Mouse (Mus musculus): ENCODE results near the gene Rfx2.

Rfx2 gene

GRCm38 (mm10) chr17:56819032-56819545 is 11.7 kb downstream of the Rfx2 start:
- DNase-seq (ENCODE audit: low read depth, low spot score), result no peak

GRCm38 (mm10) chr17:56818067-56818636 is 12.7 kb downstream of the Rfx2 start:
- no peaks in the 10 kb centered on the region for H3K27me3 ChIP-seq (ENCODE audit: control insufficient read depth, insufficient read depth, low read length, poor library complexity, severe bottlenecking)
- peak; percentile 44 for DNase-seq (ENCODE audit: low read depth, low spot score)
- no peaks in the 10 kb centered on the region for H3K36me3 ChIP-seq (ENCODE audit: control insufficient read depth, insufficient read depth, low read length, poor library complexity, severe bottlenecking)

More at GRCm38 (mm10) chr17:56819032-56819545, 11.7 kb downstream of the Rfx2 start:
- Histone ChIP-seq H3K27me3 (ENCODE audit: control insufficient read depth, insufficient read depth, low read length, poor library complexity, severe bottlenecking) (no peaks in the 10 kb centered on the region), H3K36me3 (ENCODE audit: control insufficient read depth, insufficient read depth, low read length, poor library complexity, severe bottlenecking) (no peaks in the 10 kb centered on the region)

- Histone ChIP-seq H3K27me3 (ENCODE audit: control insufficient read depth, insufficient read depth, low read length, poor library complexity, severe bottlenecking) (no peaks in the 10 kb centered on the region), H3K36me3 (ENCODE audit: control insufficient read depth, insufficient read depth, low read length, poor library complexity, severe bottlenecking) (no peaks in the 10 kb centered on the region)
- DNase-seq (ENCODE audit: low read depth, low spot score), result no peak
These were observed 15.8 kb downstream of the Rfx2 start for GRCm38 (mm10) chr17:56815057-56815345.

- Histone ChIP-seq H3K27me3 (ENCODE audit: control insufficient read depth, insufficient read depth, low read length, poor library complexity, severe bottlenecking) (no peaks in the 10 kb centered on the region), H3K36me3 (ENCODE audit: control insufficient read depth, insufficient read depth, low read length, poor library complexity, severe bottlenecking) (no peaks in the 10 kb centered on the region)
- DNase-seq (ENCODE audit: low read depth, low spot score), result peak; percentile 68
These were observed 16.3 kb downstream of the Rfx2 start for GRCm38 (mm10) chr17:56814316-56815056.

DNA sequence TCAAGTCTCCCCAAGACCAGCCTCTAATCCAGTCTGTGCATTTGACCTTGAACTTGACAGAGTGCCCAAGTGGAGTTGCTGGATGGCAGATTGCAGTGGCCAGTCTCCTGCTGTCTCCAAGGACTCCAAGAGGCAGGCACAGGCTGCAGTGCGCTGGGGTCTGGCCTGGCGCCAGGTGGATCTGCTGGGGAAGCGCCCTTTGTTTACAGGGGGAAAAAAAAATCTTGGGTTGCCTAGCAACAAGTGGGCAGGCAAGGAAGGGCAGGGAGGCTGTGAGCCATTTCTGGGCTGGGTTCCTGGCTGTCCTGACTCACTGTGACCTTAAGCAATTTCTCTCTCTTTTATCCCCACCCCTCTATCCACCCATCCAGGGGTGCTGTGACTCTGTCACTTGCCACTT is 20.6 kb downstream of the Rfx2 start:
- H3K36me3 ChIP-seq (ENCODE audit: control insufficient read depth, insufficient read depth, low read length, poor library complexity, severe bottlenecking), result no peaks in the 10 kb centered on the region
- no peaks in the 10 kb centered on the region for H3K27me3 ChIP-seq (ENCODE audit: control insufficient read depth, insufficient read depth, low read length, poor library complexity, severe bottlenecking)
- no peak for DNase-seq (ENCODE audit: low read depth, low spot score)

- Histone ChIP-seq H3K27me3 (ENCODE audit: control insufficient read depth, insufficient read depth, low read length, poor library complexity, severe bottlenecking) (no peaks in the 10 kb centered on the region), H3K36me3 (ENCODE audit: control insufficient read depth, insufficient read depth, low read length, poor library complexity, severe bottlenecking) (no peaks in the 10 kb centered on the region)
- peak; percentile 62 for DNase-seq (ENCODE audit: low read depth, low spot score)
These were observed 22.3 kb downstream of the Rfx2 start for GRCm38 (mm10) chr17:56808518-56808917.

DNA sequence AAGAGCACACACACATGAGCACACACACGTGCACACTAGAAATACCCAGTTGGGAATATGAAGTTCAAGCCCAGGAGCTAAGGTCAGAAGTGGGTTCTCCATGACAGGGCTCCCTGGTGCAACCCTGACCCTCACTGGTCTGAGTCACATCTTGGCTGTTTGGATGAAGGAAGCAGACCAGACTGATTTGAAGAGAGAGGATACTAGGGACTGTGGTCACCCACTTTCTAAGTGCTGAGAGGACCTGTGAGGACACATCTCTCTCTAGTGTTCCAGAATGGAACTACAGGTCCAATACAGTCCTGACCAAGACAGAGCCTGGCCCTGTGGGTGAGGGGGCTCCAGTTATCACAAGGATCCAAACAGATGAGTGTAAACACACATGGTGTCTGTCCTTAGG is 25.0 kb downstream of the Rfx2 start:
- H3K36me3 ChIP-seq (ENCODE audit: control insufficient read depth, insufficient read depth, low read length, poor library complexity, severe bottlenecking), result no peaks in the 10 kb centered on the region
- no peak for DNase-seq (ENCODE audit: low read depth, low spot score)
- no peaks in the 10 kb centered on the region for H3K27me3 ChIP-seq (ENCODE audit: control insufficient read depth, insufficient read depth, low read length, poor library complexity, severe bottlenecking)

GRCm38 (mm10) chr17:56804952-56805351 is 25.9 kb downstream of the Rfx2 start:
- no peaks in the 10 kb centered on the region for H3K36me3 ChIP-seq (ENCODE audit: control insufficient read depth, insufficient read depth, low read length, poor library complexity, severe bottlenecking)
- no peak for DNase-seq (ENCODE audit: low read depth, low spot score)

DNA sequence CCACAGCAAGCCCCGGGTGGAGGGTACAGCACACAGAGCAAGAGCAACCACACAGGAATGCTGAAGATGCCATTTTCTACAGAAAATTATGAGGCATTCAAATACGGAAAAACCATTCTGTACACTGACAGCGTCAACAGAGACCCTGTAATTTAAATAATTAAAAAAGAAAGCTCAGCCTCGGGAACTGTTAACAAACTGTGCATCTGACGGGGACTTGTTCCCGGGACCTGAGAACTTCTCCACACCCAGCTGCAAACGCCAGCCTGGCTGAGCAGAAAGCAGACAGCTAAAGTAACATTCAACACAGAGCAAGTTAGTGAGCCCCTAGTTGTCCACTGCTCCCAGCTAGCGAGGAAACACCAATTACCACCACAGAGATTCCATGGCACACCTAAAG is 28.7 kb downstream of the Rfx2 start:
- Histone ChIP-seq H3K36me3 (ENCODE audit: control insufficient read depth, insufficient read depth, low read length, poor library complexity, severe bottlenecking) (no peaks in the 10 kb centered on the region), H3K27me3 (ENCODE audit: control insufficient read depth, insufficient read depth, low read length, poor library complexity, severe bottlenecking) (no peaks in the 10 kb centered on the region)
- DNase-seq (ENCODE audit: low read depth, low spot score), result no peak

More at GRCm38 (mm10) chr17:56804952-56805351, 25.9 kb downstream of the Rfx2 start:
- H3K27me3 ChIP-seq (ENCODE audit: control insufficient read depth, insufficient read depth, low read length, poor library complexity, severe bottlenecking), result no peaks in the 10 kb centered on the region

GRCm38 (mm10) chr17:56799276-56799675 is 31.5 kb downstream of the Rfx2 start:
- H3K36me3 ChIP-seq (ENCODE audit: control insufficient read depth, insufficient read depth, low read length, poor library complexity, severe bottlenecking), result no peaks in the 10 kb centered on the region
- no peak for DNase-seq (ENCODE audit: low read depth, low spot score)
- no peaks in the 10 kb centered on the region for H3K27me3 ChIP-seq (ENCODE audit: control insufficient read depth, insufficient read depth, low read length, poor library complexity, severe bottlenecking)

- H3K36me3 ChIP-seq (ENCODE audit: control insufficient read depth, insufficient read depth, low read length, poor library complexity, severe bottlenecking), result no peaks in the 10 kb centered on the region
- DNase-seq (ENCODE audit: low read depth, low spot score), result no peak
- H3K27me3 ChIP-seq (ENCODE audit: control insufficient read depth, insufficient read depth, low read length, poor library complexity, severe bottlenecking), result no peaks in the 10 kb centered on the region
These were observed 37.0 kb downstream of the Rfx2 start for GRCm38 (mm10) chr17:56793614-56794319.

DNA sequence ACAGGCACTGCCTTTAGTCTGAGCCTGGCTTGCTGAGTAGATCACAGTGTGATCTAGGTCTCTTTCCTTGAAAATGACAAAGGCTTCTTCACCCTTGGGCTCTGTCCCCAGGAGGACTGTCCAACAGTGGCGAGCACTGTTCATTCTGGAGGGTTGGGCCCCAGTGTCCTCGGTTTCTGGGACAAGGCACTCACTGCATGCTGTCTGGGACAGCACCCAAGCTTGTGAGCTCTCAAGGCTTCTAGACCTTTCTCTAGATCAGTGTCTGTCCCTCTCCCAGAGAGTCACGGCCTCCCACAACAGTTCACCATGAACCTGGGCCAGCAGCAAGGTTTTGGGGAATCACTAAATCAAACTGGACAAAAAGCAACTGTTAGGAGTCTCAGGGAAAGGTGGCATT is 38.2 kb downstream of the Rfx2 start:
- no peak for DNase-seq (ENCODE audit: low read depth, low spot score)
- no peaks in the 10 kb centered on the region for H3K27me3 ChIP-seq (ENCODE audit: control insufficient read depth, insufficient read depth, low read length, poor library complexity, severe bottlenecking)
- no peaks in the 10 kb centered on the region for H3K36me3 ChIP-seq (ENCODE audit: control insufficient read depth, insufficient read depth, low read length, poor library complexity, severe bottlenecking)

DNA sequence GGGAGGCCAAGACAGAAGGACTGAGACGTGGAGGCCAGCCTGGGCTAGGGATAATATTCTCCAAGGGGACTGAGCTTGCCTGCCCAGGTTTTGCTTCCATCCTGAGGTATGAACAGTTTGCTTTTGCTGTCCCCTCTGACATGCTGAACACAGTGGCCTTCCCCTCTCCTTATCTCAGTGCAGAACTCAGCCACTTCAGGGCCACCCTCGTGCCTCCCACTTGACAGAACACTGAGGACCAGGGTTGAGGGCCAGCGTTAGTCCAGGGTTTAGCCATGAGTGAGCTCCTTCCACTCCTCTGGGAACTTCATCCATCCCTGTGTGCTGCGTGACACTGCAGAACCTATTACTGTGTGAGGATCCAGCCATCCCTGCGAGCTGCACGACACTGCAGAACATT is 41.5 kb downstream of the Rfx2 start:
- H3K27me3 ChIP-seq (ENCODE audit: control insufficient read depth, insufficient read depth, low read length, poor library complexity, severe bottlenecking), result no peaks in the 10 kb centered on the region

GRCm38 (mm10) chr17:56788886-56789285 is 41.9 kb downstream of the Rfx2 start:
- Histone ChIP-seq H3K27me3 (ENCODE audit: control insufficient read depth, insufficient read depth, low read length, poor library complexity, severe bottlenecking) (no peaks in the 10 kb centered on the region), H3K36me3 (ENCODE audit: control insufficient read depth, insufficient read depth, low read length, poor library complexity, severe bottlenecking) (no peaks in the 10 kb centered on the region)
- DNase-seq (ENCODE audit: low read depth, low spot score), result no peak

More for the DNA sequence above, 41.5 kb downstream of the Rfx2 start:
- no peaks in the 10 kb centered on the region for H3K36me3 ChIP-seq (ENCODE audit: control insufficient read depth, insufficient read depth, low read length, poor library complexity, severe bottlenecking)
- DNase-seq (ENCODE audit: low read depth, low spot score), result no peak

GRCm38 (mm10) chr17:56780291-56780978 is 50.4 kb downstream of the Rfx2 start:
- H3K27me3 ChIP-seq (ENCODE audit: control insufficient read depth, insufficient read depth, low read length, poor library complexity, severe bottlenecking), result no peaks in the 10 kb centered on the region
- DNase-seq (ENCODE audit: low read depth, low spot score), result no peak

More at GRCm38 (mm10) chr17:56780291-56780978, 50.4 kb downstream of the Rfx2 start:
- H3K36me3 ChIP-seq (ENCODE audit: control insufficient read depth, insufficient read depth, low read length, poor library complexity, severe bottlenecking), result no peaks in the 10 kb centered on the region

All from splenic B cell, adult 2 months (primary cell).